Mouse (Mus musculus): ENCODE measurements around the gene Gm45716.

Gene Gm45716

DNA sequence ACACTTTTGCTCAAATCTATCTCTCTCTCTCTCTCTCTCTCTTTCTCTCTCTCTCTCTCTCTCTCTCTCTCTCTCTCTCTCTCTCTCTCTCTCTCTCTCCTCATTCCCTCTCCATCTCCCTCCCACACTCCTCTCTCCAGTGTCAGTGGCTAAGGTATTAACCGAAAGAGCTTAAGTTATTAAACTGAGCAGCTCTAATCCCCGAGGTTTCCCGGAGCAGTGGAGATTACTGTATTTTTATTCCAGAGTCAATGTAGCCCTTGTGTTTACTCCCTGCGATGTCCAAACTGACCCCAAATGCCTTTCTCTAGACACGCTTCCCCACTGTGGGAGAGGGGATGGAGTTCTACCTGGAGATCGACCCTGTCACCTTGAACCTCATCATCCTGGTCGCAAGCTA, at the start of gene Gm45716:
Gene Gm45716 (plus strand): TSS at position 243 of the 400 bp plus-strand sequence.
- in situ Hi-C loops (cut with MboI; ENCODE audit: unreplicated experiment in 2 of 2): loop anchor here (5.0 to 10.0 kb wide), 4 partner anchors 80 to 430 kb away; no protein-coding TSS in a partner anchor

DNA sequence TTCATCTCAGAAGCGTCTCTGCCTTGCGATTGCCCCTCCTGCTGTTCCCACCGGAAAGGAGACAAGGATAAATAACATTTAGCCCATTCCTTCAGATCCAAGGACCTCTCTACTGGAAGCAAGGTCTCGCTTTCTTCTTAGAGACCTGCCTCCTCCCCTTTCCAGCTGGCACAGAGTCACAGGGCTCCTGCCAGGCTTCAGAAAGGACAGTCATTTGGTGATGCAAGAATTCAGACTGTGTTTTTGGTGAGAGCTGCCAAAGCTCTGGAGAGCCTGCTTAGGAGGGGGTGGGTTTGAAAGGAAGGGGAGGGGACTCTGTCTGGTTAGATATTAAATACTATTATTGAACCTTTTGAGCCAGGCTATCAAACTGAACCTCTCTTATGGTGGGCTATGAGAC, 45.1 kb upstream of the Gm45716 start:
- in situ Hi-C loops (cut with MboI; ENCODE audit: unreplicated experiment in 2 of 2): no loop called here

DNA sequence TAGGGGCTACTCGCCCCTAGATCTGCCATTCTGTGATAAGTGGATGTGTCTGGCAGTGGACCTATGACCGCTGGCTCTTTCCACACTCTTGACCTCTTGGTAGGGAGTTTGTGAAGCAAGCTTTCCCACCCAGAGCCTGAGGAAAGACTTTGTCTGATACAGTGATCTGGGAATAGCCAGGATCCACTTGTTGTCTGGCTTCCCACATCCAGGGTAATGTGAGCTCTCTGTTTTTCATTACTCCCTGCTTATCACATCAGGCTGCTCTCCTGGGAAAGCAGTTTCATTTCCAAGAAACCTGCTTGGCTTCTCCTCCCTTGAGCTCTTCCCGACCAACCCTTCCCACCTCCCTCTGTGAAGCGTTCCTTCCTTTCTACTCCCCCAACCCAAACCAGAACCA, 44.5 kb upstream of the Gm45716 start:
- in situ Hi-C loops (cut with MboI; ENCODE audit: unreplicated experiment in 2 of 2): no loop called here

DNA sequence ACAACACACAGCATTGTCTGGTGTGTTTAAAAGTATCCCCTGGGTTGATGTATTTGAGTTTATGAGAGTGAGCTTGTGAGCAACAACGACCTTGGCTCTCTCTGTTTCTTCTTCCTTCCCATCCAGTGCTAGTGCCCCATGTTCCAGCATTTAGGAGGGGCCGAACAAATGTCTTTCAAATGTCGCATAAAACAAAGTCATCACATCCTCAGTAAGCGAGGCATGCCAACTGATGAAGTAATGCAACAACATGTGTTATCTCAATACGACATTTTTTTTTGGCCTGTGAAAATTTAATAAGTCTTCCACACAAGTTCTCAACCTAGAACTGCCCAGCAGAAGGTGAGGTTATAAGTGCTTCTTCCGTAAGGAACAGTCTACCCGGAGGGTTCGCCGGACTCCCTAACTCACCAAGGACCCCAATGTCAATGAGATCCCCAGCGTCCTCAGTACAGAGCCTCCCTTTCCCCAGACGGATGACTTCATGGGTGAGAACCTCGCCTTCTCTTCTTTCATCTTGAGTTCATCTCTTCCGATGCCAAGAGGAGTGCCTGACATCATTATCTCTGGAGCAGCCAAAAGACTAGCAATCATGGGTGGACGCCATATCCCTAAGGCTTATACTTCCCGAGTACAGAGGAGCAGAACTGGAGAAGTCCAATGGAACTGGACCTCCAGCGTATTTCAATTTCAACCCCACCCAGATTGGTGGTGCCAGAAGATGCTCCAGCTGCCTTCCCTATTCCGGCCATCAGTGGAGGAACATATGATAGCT, 41.2 kb upstream of the Gm45716 start:
- in situ Hi-C loops (cut with MboI; ENCODE audit: unreplicated experiment in 2 of 2): no loop called here

DNA sequence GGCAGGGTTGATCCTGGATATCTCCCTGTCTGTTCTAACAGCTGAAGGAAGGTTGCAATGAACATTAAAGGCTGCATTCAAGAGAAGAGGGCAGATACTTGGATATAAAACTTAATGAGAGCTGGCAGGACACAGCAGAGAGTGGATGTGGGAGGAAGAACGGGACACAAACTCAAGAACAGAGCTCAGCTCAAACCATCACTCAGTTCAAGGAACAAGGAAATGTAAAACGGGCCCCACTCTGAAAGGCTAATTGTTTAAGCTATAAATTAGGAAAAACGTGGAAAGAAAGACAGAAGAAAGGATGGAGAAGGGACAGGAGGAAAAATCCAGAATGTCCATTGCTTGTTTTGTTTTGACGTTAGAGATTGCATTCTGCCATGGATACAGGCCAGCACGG, 32.4 kb upstream of the Gm45716 start:
- in situ Hi-C loops (cut with MboI; ENCODE audit: unreplicated experiment in 2 of 2): loop anchor here in 1 of 2 experiments (25.0 kb wide), 2 partner anchors 443 to 718 kb away; no protein-coding TSS in a partner anchor

DNA sequence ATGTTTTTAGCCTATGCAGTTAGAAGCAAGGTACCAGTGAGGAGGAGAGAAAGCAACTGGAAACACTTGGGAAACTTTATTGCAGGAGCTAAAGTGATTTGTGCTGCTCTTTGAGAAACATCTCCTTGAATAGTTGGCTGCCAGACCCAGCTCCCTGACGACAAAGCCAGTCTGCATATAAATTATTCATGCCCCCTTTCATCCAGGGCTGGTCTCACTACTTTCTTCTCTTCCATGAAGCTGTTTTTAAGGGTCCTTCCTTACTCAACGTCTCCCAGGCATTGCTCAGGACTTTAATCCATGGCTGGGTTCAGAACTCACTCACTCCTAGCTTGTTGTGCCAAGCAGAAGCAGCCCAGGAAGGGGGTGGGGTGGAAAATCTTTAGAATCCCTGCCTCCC, 32.0 kb upstream of the Gm45716 start:
- in situ Hi-C loops (cut with MboI; ENCODE audit: unreplicated experiment in 2 of 2): loop anchor here in 1 of 2 experiments (25.0 kb wide), 2 partner anchors 443 to 718 kb away; no protein-coding TSS in a partner anchor

DNA sequence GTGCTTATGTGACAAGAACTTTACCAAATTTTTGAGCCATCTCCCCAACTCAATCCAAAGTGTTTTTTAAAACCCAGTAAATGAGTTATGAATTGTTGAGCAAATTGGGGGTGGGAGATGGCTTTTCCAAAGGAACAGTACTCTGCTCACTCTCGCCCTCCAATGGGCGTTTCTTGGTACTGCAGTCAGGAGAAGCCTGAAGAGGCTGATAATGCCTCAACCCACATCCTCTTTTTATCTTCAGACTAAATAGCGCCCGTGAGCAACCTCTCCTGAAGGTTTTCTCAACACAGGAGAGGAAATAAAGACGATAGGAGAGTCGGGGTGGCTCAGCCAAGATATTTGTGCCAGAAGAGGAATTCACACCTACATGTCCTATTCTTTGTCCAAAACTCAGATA, 19.7 kb upstream of the Gm45716 start:
- in situ Hi-C loops (cut with MboI; ENCODE audit: unreplicated experiment in 2 of 2): loop anchor here (5.0 to 25.0 kb wide), 7 partner anchors 180 to 1175 kb away; no protein-coding TSS in a partner anchor

DNA sequence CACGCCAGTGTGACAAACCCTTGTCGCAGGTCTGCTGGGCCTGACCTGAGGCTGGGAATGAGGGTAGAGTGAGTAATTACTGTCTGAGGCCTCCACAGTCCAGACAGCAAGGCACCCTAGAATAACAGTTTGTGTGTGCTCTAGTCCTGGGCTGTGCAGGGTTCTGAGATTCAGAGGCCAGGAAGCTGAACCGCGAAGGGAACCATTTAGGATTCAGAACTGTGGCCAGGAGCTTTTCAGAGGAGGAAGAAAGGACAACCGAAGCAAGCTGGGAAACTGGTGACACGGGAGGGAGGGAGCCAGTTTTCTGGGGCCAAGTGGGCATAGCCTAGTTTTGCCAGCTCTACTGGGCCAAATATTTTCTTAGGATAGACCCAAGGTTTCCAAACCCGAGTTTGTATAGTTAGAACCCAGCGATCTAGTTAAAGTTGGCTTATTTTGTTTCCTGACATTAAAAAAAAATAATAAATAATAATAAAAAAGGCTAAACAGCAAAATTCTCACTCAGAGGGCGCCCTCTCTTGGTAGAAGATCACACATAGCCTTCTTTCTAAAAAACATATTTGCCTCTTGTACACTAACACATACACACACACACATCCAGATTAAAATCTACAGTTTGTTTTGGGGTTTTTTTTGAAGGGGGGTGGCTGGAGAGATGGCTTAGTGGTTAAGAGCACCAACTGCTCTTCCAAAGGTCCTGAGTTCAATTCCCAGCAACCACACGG, 19.0 kb upstream of the Gm45716 start:
- in situ Hi-C loops (cut with MboI; ENCODE audit: unreplicated experiment in 2 of 2): loop anchor here (5.0 to 25.0 kb wide), 7 partner anchors 181 to 1176 kb away; no protein-coding TSS in a partner anchor

DNA sequence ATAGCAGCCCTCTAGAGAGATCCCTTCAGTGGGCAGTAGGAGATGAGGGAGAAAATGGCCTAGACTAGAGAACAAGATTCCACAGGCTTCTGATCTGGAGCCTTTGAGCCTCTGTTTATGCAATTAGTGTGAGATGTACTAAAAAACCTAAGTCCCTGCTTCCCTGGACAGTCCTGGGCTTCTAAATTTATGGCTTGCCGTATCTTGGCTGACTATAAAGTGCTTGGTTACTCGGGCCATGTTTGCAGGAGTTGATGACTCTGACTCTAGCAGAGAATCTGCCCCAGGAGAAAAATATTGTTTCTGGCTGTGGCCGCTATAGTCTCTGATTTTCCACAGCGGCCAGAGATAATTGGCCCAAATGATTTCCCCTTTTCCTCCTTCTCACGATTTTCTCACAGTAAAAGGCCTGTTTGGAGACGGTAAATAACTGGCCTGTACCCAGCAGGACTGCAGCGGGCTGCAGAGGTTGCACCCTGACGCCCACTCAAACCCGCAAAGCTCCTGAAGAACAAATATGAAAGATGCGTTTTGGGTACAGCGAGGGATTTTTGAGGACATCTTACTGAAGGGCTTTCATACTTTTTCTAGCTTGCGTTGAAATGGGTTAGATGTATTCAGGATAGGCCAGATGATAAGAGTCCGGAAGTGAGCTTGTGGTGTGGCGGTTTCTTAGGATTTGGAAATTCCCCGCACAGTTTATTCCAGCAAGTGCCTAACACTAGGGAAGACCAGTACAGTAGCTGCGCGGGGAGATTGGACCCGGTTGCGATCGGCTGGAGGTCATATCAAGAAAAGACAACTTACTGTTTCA, 18.1 kb upstream of the Gm45716 start:
- in situ Hi-C loops (cut with MboI; ENCODE audit: unreplicated experiment in 2 of 2): loop anchor here (5.0 to 25.0 kb wide), 8 partner anchors 182 to 1177 kb away; no protein-coding TSS in a partner anchor

DNA sequence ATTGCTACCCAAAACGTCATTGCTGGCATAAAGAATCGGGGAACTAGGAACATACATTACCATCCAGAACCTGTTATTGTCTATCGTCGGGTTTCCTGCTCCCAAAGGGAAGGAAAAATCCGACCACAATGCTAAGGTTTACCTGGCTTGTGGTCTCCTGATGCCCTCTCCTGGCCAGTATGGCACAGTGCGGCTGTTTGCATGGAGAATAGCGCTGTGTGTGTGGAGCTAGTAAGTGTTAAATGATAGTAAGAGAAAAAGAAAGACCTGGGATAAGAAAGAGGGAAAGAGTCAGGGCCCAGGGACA, 17.5 kb upstream of the Gm45716 start:
- in situ Hi-C loops (cut with MboI; ENCODE audit: unreplicated experiment in 2 of 2): loop anchor here in 1 of 2 experiments (10.0 to 25.0 kb wide), 3 partner anchors 458 to 1005 kb away; no protein-coding TSS in a partner anchor

DNA sequence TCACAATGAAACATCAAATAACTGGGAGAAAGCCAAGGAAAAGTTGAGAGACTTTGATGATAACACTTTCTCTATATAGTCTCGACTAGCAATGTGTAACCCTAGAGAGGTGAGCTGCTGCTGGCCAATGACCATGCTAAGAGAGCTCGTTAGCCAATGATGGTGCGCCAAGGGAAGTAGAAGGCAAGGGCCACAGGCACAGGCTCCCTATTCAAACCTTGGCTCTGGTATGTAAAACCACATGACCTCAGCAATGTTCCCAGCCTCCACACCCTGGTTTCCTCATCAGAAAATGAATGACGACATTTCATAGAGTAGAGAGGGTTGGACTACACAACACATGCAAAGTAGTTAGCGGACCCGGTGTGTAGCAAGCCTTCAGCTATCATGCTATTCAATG, 15.2 kb upstream of the Gm45716 start:
- in situ Hi-C loops (cut with MboI; ENCODE audit: unreplicated experiment in 2 of 2): loop anchor here in 1 of 2 experiments (10.0 to 25.0 kb wide), 3 partner anchors 460 to 1008 kb away; no protein-coding TSS in a partner anchor

DNA sequence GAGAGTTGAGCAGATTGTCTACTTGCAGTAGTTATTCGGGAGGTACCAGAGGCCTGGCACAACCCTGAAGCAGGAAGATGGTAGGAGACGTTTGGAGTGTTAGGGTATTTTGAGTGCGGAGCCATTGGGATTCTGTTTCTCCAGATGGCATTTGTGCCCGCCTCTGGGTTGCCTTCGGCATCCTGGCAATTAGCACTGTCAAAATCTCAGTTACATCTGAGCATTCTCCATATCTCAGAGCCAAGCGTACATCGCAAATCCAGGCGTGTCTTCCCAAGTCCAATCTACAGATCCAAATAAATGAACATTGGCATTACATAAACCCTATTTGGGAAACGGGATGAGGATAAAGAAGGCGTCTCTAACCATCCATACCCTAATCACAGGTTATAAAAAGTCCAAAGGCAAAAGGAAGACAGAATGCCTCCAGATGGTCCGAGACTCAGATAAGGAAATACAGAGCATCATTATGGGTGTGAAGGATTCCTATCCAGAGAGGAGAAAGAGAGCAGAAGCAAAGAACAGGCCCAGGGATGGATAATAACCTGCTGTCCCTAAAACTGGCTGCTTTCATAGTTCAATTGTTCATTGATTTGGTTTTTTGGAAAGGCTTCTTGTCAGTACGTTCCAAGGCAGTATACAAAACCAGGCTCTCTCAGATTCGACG, 11.7 kb upstream of the Gm45716 start:
- in situ Hi-C loops (cut with MboI; ENCODE audit: unreplicated experiment in 2 of 2): loop anchor here in 1 of 2 experiments (10.0 kb wide), 1 partner anchor 1011 kb away; no protein-coding TSS in a partner anchor

DNA sequence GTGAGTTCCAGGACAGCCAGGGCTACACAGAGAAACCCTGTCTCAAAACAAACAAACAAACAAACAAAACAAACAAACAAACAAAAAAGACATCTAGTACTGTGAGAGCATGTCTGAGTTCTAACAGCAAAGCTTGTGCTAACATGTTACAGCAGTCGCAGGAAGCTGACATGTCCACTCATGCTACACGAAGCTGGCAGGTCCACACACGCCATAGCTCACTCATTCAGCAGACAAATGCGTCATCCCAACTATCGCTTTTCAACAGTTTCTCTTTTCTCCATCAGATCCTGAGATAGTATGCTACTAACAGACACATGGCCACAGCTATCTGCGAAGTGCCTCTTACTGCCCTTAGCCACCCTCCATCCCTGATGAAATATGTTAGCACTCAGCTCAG, 10.1 kb upstream of the Gm45716 start:
- in situ Hi-C loops (cut with MboI; ENCODE audit: unreplicated experiment in 2 of 2): loop anchor here in 1 of 2 experiments (10.0 kb wide), 1 partner anchor 1013 kb away; no protein-coding TSS in a partner anchor

DNA sequence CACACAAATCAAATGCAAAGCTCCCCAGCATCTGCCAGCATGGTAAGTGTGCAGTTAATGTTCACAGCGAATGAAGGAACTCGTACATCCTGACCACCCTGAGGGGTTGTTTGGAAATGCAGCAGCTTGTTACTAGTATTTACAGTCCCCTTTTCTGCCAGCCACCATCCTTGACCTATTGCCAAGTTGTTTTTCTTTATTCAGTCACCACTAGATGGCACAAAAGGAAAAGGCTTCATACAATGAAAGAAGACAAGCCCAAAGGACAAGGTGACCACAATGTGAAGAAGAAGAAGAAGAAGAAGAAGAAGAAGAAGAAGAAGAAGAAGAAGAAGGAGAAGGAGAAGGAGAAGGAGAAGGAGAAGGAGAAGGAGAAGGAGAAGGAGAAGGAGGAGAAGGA, 4.1 kb upstream of the Gm45716 start:
- in situ Hi-C loops (cut with MboI; ENCODE audit: unreplicated experiment in 2 of 2): loop anchor here in 1 of 2 experiments (10.0 kb wide), 1 partner anchor 121 kb away; no protein-coding TSS in a partner anchor

DNA sequence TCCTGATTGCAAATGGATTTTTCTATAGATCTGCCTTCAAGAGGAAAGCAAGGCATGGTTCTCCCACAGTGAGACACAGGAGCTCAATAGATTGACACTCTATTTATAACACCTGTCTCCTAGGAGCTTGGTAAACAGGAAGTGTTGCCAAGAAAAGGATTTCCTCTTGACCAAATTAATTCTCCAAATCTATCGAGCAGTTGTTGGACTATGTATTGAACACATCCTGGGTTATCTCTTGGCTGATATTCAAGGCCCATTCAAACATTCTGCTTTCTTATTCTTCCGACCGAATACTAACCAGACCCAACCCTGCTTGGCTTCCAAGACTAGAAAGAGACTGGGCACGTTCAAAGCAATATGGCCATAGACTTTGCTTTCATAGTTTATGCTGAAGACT, 2.7 kb upstream of the Gm45716 start:
- in situ Hi-C loops (cut with MboI; ENCODE audit: unreplicated experiment in 2 of 2): loop anchor here (5.0 to 10.0 kb wide), 4 partner anchors 83 to 433 kb away; no protein-coding TSS in a partner anchor

DNA sequence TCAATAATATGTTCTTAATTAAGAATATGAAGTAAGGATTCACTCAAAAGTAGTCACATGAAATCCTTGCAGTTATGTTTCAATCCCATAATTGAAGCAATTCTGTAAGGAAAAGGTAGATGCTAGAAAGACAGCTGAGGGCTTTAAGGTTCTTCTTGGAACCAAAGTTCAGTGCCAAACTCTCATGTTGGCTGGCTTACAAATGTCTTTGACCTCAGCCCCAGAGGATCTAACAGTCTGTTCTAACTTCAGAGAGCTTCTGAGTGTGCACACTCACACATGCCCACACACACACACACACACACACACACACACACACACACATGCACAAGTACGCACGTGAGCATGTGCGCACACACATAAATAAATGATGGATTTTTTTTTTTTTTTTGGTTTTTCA, 2.7 kb downstream of the Gm45716 start:
- in situ Hi-C loops (cut with MboI; ENCODE audit: unreplicated experiment in 2 of 2): loop anchor here in 1 of 2 experiments (10.0 kb wide), 1 partner anchor 115 kb away; no protein-coding TSS in a partner anchor

DNA sequence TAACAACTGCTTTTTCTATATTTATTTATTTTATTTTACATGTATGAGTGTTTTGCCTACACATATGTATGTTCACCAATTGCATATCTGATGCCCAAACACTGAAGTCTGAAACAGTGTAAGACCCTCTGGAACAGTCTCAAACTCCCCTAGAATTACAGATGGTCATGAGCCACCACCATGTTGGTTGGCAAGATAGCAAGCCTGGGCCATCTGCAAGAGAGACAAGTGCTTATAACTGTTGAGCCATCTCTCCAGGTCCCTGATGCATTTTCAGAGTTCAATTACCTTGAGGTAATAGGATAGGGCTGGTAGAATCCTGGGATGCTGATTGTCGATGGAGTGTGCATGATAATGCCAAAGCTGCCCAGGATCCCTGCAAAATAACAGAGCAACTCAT, 7.5 kb downstream of the Gm45716 start:
- in situ Hi-C loops (cut with MboI; ENCODE audit: unreplicated experiment in 2 of 2): loop anchor here in 1 of 2 experiments (10.0 kb wide), 1 partner anchor 110 kb away; no protein-coding TSS in a partner anchor

DNA sequence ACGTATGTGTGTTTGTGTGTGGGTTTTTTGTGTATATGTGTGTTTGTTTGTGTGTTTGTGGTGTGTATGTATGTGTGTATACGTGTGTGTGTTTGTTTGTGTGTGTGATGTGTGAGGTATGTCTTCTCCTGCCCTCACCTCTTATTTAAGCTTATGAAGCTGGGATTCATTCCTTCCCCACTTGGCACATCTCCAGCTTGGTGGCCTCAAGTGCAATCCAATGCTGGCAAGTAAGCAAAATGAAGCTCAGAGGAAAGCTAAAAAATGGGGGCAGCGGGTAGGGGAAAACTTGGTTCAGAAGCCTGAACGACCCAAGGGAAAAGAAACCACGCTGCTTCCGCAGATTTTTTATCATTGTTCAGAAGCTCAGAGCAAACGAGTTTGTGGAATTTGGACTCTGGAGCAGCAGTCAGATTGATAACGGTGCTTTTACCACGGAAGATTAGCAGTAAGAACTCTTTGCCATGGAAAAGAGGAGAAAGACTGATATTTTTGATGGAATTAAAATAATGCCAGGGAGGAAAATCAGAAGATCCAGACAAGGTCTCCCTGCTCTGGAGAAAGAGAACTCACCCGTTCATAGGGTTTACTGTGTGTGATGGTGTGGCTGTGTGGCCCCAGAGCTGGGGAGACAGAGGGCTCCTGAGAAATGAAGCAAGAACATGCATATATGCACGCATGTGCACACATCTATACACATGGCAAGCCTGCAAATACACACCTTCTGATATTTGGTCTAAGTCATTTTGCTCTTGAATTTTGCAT, 8.5 kb downstream of the Gm45716 start:
- in situ Hi-C loops (cut with MboI; ENCODE audit: unreplicated experiment in 2 of 2): loop anchor here in 1 of 2 experiments (10.0 kb wide), 1 partner anchor 109 kb away; no protein-coding TSS in a partner anchor
